Mouse (Mus musculus): ENCODE results near the gene Diras2. TPM values are rescaled to one million over a fixed set of nuclear protein-coding genes. Genes with fewer than 3 reads are reported as not detected.
A peak's percentile ranks its signal among the peaks of the same experiment; 100 is the strongest.

The Diras2 gene
- polyA plus RNA-seq, 1 experiment from 2014 or later, result 0.11 TPM

- H3K27me3 ChIP-seq (ENCODE audit: low read depth, poor library complexity, severe bottlenecking), result 0 out of 2 replicates have a peak, but pooled peaks cover 7% of the 10 kb centered on the region
- H3K4me3 ChIP-seq, result no peak overlapping the region
- H3K4me1 ChIP-seq, result peaks cover 7% of the 10 kb centered on the region
- no peaks in the 10 kb centered on the region for H3K9me3 ChIP-seq (replicated peaks)
- DNase-seq (ENCODE audit: low spot score), result no peak
- 80% methylated on average over 7 of the region's 7 CpGs for WGBS
- H3K27ac ChIP-seq, result no peak overlapping the region
- no peaks in the 10 kb centered on the region for H3K36me3 ChIP-seq
Observed at GRCm38 (mm10) chr13:52566777-52567176, 35.7 kb upstream of the Diras2 start.

GRCm38 (mm10) chr13:52566188-52566760 is 35.2 kb upstream of the Diras2 start:
- 90% methylated on average over 9 of the region's 9 CpGs for WGBS
- Histone ChIP-seq H3K27ac (no peak overlapping the region), H3K27me3 (ENCODE audit: low read depth, poor library complexity, severe bottlenecking) (0 out of 2 replicates have a peak, but pooled peaks cover 7% of the 10 kb centered on the region), H3K36me3 (no peaks in the 10 kb centered on the region), H3K4me1 (peaks cover 12% of the 10 kb centered on the region), H3K4me3 (no peak overlapping the region), H3K9me3 (replicated peaks) (no peaks in the 10 kb centered on the region)
- no peak for DNase-seq (ENCODE audit: low spot score)

GRCm38 (mm10) chr13:52565103-52565739 is 34.1 kb upstream of the Diras2 start:
- H3K9me3 ChIP-seq (replicated peaks), result no peaks in the 10 kb centered on the region
- H3K4me3 ChIP-seq, result no peak overlapping the region
- H3K36me3 ChIP-seq, result no peaks in the 10 kb centered on the region
- 91% methylated on average over 18 of the region's 18 CpGs for WGBS
- H3K4me1 ChIP-seq, result peaks cover 20% of the 10 kb centered on the region
- 0 out of 2 replicates have a peak, but pooled peaks cover 7% of the 10 kb centered on the region for H3K27me3 ChIP-seq (ENCODE audit: low read depth, poor library complexity, severe bottlenecking)
- DNase-seq (ENCODE audit: low spot score), result no peak
- H3K27ac ChIP-seq, result no peak overlapping the region

DNA sequence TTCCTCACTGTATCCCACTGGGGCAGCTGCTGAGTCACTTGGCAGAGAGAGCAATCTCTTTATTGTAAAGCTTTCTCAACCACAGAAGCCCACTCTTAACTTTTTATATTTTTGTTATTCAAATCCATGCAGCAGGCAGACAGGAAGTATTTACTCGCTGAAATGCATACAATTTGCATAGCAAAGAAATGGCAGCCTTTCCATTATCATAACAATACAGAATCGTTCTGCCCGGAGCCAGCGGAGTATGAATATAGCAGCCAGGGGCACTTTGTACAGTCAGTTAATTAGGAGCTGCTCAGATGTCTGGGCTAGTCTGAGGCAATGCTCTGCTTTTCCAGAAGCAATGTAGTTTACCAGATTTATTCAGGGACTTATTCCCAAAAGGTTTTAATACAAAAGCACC is 31.1 kb upstream of the Diras2 start:
- no peaks in the 10 kb centered on the region for H3K9me3 ChIP-seq (replicated peaks)
- 0 out of 2 replicates have a peak, but pooled peaks cover 7% of the 10 kb centered on the region for H3K27me3 ChIP-seq (ENCODE audit: low read depth, poor library complexity, severe bottlenecking)
- H3K4me3 ChIP-seq, result no peak overlapping the region
- 65% methylated on average over 4 of the region's 4 CpGs for WGBS
- no peak for DNase-seq (ENCODE audit: low spot score)
- no peak overlapping the region for H3K27ac ChIP-seq
- H3K36me3 ChIP-seq, result no peaks in the 10 kb centered on the region
- peaks cover 20% of the 10 kb centered on the region for H3K4me1 ChIP-seq

DNA sequence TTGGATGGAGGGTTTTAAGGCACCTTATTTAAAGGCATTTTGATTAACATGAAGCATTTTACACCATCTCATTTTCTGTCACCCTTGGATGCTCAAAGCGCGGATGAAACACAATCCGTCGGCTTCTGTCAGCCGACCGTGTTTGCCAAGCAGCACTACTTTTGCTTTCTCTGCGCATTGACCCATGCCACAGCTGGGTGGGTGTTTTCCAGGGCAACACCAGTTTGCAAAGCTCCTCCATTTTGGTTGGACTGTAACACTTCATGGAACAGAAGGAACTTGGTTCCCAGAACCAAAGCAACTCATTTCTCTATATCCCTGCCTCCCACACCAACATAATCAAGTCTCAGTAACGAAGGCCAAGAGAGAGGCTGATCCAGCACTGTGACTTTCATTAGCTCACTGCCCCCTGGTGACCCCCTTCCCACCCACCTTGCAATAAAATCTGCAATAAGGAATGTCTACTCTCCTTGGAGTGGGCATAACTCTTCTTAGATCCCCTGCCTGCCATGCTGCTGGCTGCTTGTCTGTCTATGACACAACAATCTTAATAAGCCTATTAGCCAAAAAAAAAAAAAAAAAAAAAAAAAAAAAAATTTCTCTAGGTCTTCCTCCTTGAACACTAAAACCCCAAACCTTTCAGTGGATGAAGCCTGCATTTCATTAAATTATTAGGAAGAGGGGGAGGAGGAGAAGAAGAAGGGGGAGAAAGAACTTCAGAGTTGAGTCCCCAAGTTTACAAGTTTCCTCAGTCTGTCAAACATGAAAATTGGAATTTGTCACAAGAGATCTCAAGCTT is 30.5 kb upstream of the Diras2 start:
- WGBS, result 83% methylated on average over 8 of the region's 8 CpGs
- peaks cover 20% of the 10 kb centered on the region for H3K4me1 ChIP-seq
- no peak overlapping the region for H3K4me3 ChIP-seq
- no peak overlapping the region for H3K27ac ChIP-seq
- H3K9me3 ChIP-seq (replicated peaks), result no peaks in the 10 kb centered on the region
- no peaks in the 10 kb centered on the region for H3K36me3 ChIP-seq
- H3K27me3 ChIP-seq (ENCODE audit: low read depth, poor library complexity, severe bottlenecking), result 0 out of 2 replicates have a peak, but pooled peaks cover 7% of the 10 kb centered on the region
- no peak for DNase-seq (ENCODE audit: low spot score)

DNA sequence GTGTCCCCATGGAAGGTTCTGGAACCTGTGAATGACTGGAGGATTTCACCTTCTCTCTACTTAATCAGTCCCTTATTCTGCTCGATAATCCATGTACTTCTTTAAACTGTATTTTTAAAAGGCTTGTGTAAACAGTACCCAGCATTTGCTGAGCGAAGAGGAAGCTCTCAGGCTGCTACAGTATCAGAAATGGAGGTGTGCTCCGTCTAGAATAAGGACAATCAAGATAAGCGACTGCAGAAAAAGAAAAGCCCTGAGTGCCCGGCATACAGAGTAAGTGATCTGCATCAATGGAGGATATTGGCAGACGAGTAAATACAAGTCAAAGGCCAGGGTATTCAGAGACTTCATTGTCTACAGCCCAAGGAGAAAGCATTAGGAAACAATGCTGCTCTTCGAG is 26.3 kb upstream of the Diras2 start:
- no peak for DNase-seq (ENCODE audit: low spot score)
- WGBS, result 85% methylated on average over 7 of the region's 7 CpGs
- Histone ChIP-seq H3K9me3 (replicated peaks) (no peaks in the 10 kb centered on the region), H3K27ac (no peak overlapping the region), H3K36me3 (no peaks in the 10 kb centered on the region), H3K4me3 (no peak overlapping the region), H3K4me1 (peaks cover 19% of the 10 kb centered on the region), H3K27me3 (ENCODE audit: low read depth, poor library complexity, severe bottlenecking) (no peaks in the 10 kb centered on the region)

GRCm38 (mm10) chr13:52554722-52555121 is 23.6 kb upstream of the Diras2 start:
- H3K9me3 ChIP-seq (replicated peaks), result no peaks in the 10 kb centered on the region
- no peaks in the 10 kb centered on the region for H3K36me3 ChIP-seq
- DNase-seq (ENCODE audit: low spot score), result no peak
- 0 out of 2 replicates have a peak, but pooled peaks cover 3% of the 10 kb centered on the region for H3K27me3 ChIP-seq (ENCODE audit: low read depth, poor library complexity, severe bottlenecking)
- 86% methylated on average over 9 of the region's 9 CpGs for WGBS
- no peak overlapping the region for H3K27ac ChIP-seq
- no peaks in the 10 kb centered on the region for H3K4me1 ChIP-seq
- H3K4me3 ChIP-seq, result no peak overlapping the region

GRCm38 (mm10) chr13:52552822-52553477 is 21.9 kb upstream of the Diras2 start:
- H3K4me1 ChIP-seq, result no peaks in the 10 kb centered on the region
- DNase-seq (ENCODE audit: low spot score), result no peak
- H3K9me3 ChIP-seq (replicated peaks), result no peaks in the 10 kb centered on the region
- no peak overlapping the region for H3K27ac ChIP-seq
- H3K4me3 ChIP-seq, result no peak overlapping the region
- WGBS, result 69% methylated on average over 9 of the region's 9 CpGs
- H3K36me3 ChIP-seq, result no peaks in the 10 kb centered on the region
- H3K27me3 ChIP-seq (ENCODE audit: low read depth, poor library complexity, severe bottlenecking), result 0 out of 2 replicates have a peak, but pooled peaks cover 3% of the 10 kb centered on the region

GRCm38 (mm10) chr13:52551275-52551674 is 20.2 kb upstream of the Diras2 start:
- Histone ChIP-seq H3K36me3 (no peaks in the 10 kb centered on the region), H3K27ac (peak overlapping the region; percentile 8; the same call in 1 of the 2 replicates), H3K27me3 (ENCODE audit: low read depth, poor library complexity, severe bottlenecking) (0 out of 2 replicates have a peak, but pooled peaks cover 3% of the 10 kb centered on the region), H3K4me3 (no peak overlapping the region), H3K4me1 (no peaks in the 10 kb centered on the region), H3K9me3 (replicated peaks) (no peaks in the 10 kb centered on the region)
- no peak for DNase-seq (ENCODE audit: low spot score)
- 81% methylated on average over 9 of the region's 9 CpGs for WGBS

GRCm38 (mm10) chr13:52550690-52551193 is 19.7 kb upstream of the Diras2 start:
- no peak for DNase-seq (ENCODE audit: low spot score)
- 82% methylated on average over 5 of the region's 5 CpGs for WGBS
- Histone ChIP-seq H3K27ac (no peak overlapping the region), H3K27me3 (ENCODE audit: low read depth, poor library complexity, severe bottlenecking) (0 out of 2 replicates have a peak, but pooled peaks cover 3% of the 10 kb centered on the region), H3K9me3 (replicated peaks) (no peaks in the 10 kb centered on the region), H3K36me3 (no peaks in the 10 kb centered on the region), H3K4me3 (no peak overlapping the region), H3K4me1 (no peaks in the 10 kb centered on the region)

GRCm38 (mm10) chr13:52546288-52546687 is 15.2 kb upstream of the Diras2 start:
- Histone ChIP-seq H3K9me3 (replicated peaks) (no peaks in the 10 kb centered on the region), H3K36me3 (no peaks in the 10 kb centered on the region), H3K4me3 (no peak overlapping the region), H3K4me1 (no peaks in the 10 kb centered on the region), H3K27ac (no peak overlapping the region), H3K27me3 (ENCODE audit: low read depth, poor library complexity, severe bottlenecking) (0 out of 2 replicates have a peak, but pooled peaks cover 2% of the 10 kb centered on the region)
- WGBS, result 89% methylated on average over 6 of the region's 6 CpGs
- DNase-seq (ENCODE audit: low spot score), result no peak

GRCm38 (mm10) chr13:52542636-52543035 is 11.6 kb upstream of the Diras2 start:
- Histone ChIP-seq H3K4me1 (no peaks in the 10 kb centered on the region), H3K36me3 (no peaks in the 10 kb centered on the region), H3K4me3 (no peak overlapping the region), H3K27ac (no peak overlapping the region), H3K9me3 (replicated peaks) (no peaks in the 10 kb centered on the region), H3K27me3 (ENCODE audit: low read depth, poor library complexity, severe bottlenecking) (no peaks in the 10 kb centered on the region)
- WGBS, result 70% methylated on average over 4 of the region's 4 CpGs
- no peak for DNase-seq (ENCODE audit: low spot score)

Data from limb, embryonic 10.5 days (tissue).